In genomic region chr9:103007699-103008078, GRCm38 (mm10) we compare ENCODE assay signal across 8 mouse cellular contexts. TPM values are rescaled to one million over a fixed set of nuclear protein-coding genes. Genes with fewer than 3 reads are reported as not detected.
A peak's percentile ranks its signal among the peaks of the same experiment; 100 is the strongest.
DNase-seq lines count a peak whose midpoint lies in the region; ATAC-seq and TF ChIP-seq lines count a peak whose summit lies in the region.

No protein-coding gene starts in this region.

- 0 out of 2 replicates have a peak overlapping the region, but pooled peaks have one; percentile 38 for H3K4me3 ChIP-seq in embryonic fibroblast, embryonic 13.5 days (ENCODE audit: insufficient read depth, low read length)

- no peak overlapping the region for H3K27ac ChIP-seq in embryonic fibroblast, embryonic 13.5 days (ENCODE audit: insufficient read depth, low read length)

- no peak for TF ChIP-seq POLR2A in embryonic fibroblast, embryonic 13.5 days (IDR thresholded peaks at IDR 0.05; ENCODE audit: low read depth, low read length)

- TF ChIP-seq CTCF in embryonic fibroblast, embryonic 13.5 days (IDR thresholded peaks at IDR 0.05; ENCODE audit: borderline replicate concordance, insufficient read depth, low read length), result no peak

- DNase-seq in right cerebral cortex, adult 18-20 months, result peak; percentile 8
- DNase-seq in right cerebral cortex, postnatal 4 days, result no peak
- peak; percentile 67 for DNase-seq in heart, postnatal 10 days
- DNase-seq in kidney, postnatal 25 days, result peak; percentile 90 to 93
- peak; percentile 95 for DNase-seq in lung, postnatal 36 days
- peak; percentile 42 for DNase-seq in urinary bladder, postnatal 10 days (ENCODE audit: low spot score)

- ATAC-seq in CD4-positive, CD25-positive, alpha-beta regulatory T cell, adult 4 months, result no peak

- intact Hi-C loops in heart, postnatal 10 days (cut with DNase I), result no loop called here

- 0 out of 2 replicates have a peak, but pooled peaks cover 5% of the 10 kb centered on the region for H3K4me1 ChIP-seq in embryonic fibroblast, embryonic 13.5 days (ENCODE audit: control insufficient read depth, insufficient read depth, low read length)

RNA-seq across cellular contexts. Expression of gene Slco2a1, which starts 19.2 kb away (rescaled TPM):
- polyA plus RNA-seq in embryonic fibroblast, embryonic 13.5 days (2011; ENCODE audit: insufficient read length, low read depth, missing spikeins), result 9.1 and 14.3 TPM in 2 replicates
- total RNA-seq in heart, postnatal 10 days (2021), result 1 to 10 TPM; 8.5 to 10.0 TPM
- polyA plus RNA-seq in CD4-positive, CD25-positive, alpha-beta regulatory T cell, adult 4 months (2017; shearing (Covaris generic)), result under 1 TPM; 0.47 to 0.63 TPM
